Mouse (Mus musculus) kidney, embryonic 15.5 days (tissue): Measurements from ENCODE around the gene Klb. TPM values are rescaled to one million over a fixed set of nuclear protein-coding genes. Genes with fewer than 3 reads are reported as not detected.

Source experiments
- ATAC-seq: fragments of 200-750 bp; cut with Nextera tagmentation; replicated peaks from 2 replicates; pipeline ENCODE4 v1.8.0; 2017; ENCODE audit warnings: moderate TSS enrichment; ENCODE audit not compliant: low FRiP score
- H3K27ac ChIP-seq: fragments of 300-500 bp; sonication (generic); 2 replicates; pipeline ENCODE4 v1.5.1; 2015; ENCODE audit warnings: mild to moderate bottlenecking, inconsistent platforms
- H3K27me3 ChIP-seq: fragments of 300-500 bp; sonication (generic); 2 replicates; pipeline ENCODE4 v1.6.1; 2015; ENCODE audit warnings: inconsistent platforms
- H3K36me3 ChIP-seq: fragments of 300-500 bp; sonication (generic); 2 replicates; pipeline ENCODE4 v1.6.1; 2015; ENCODE audit warnings: inconsistent platforms
- H3K4me1 ChIP-seq: fragments of 300-500 bp; sonication (generic); 2 replicates; pipeline ENCODE4 v1.6.1; 2015; ENCODE audit warnings: inconsistent platforms
- H3K4me2 ChIP-seq: fragments of 300-500 bp; sonication (generic); 2 replicates; pipeline ENCODE4 v1.6.1; 2015; ENCODE audit warnings: moderate library complexity, mild to moderate bottlenecking, inconsistent platforms
- H3K4me3 ChIP-seq: fragments of 300-500 bp; sonication (generic); replicated peaks from 2 replicates; pipeline ENCODE4 v1.5.1; 2015; ENCODE audit warnings: mild to moderate bottlenecking, inconsistent platforms
- H3K9ac ChIP-seq: fragments of 300-500 bp; sonication (generic); 2 replicates; pipeline ENCODE4 v1.6.1; 2015; ENCODE audit warnings: mild to moderate bottlenecking, inconsistent platforms
- H3K9me3 ChIP-seq: fragments of 300-500 bp; sonication (generic); replicated peaks from 2 replicates; pipeline ENCODE4 v1.6.1; 2016; ENCODE audit warnings: inconsistent platforms
- WGBS: fragments of 180-500 bp; shearing (Covaris S2); methylation state at CpG from one replicate; pipeline ENCODE4 v1.1.7; 2015; ENCODE audit warnings: mixed read lengths; 5-methylcytosine and 5-hydroxymethylcytosine counted together
- polyA plus RNA-seq: library from polyadenylated mRNA; unstranded; fragments of >200 nt; fragmentation: Nextera tagmentation; extraction: Ambion mirVana; gene quantifications from 2 replicates; pipeline ENCODE4 v1.2.1, GENCODE M21; 2015

The Klb gene
- polyA plus RNA-seq, 1 experiment from 2014 or later: 0.44 TPM

DNA sequence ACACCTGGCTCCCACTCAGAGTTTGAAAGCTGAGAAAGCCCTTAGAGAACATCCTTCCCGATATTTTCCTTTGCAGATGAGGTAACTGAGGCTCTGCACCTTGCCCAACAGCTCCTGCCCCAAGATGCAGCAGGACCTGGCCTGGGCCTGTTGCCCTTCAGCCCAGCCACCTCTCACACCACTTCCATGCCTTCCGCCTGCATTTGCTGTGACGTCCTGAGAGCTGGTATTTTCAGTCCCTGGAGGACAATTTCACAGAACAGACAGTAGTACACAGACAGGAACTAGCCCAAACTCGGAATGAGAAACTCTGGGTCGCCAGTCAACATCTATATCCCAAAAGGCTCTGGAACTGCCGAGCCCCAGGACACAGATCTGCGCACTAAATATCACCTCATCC lies 26.6 kb downstream of the Klb start:
- Histone ChIP-seq H3K27me3 (no peaks in the 10 kb centered on the region), H3K9ac (no peak overlapping the region), H3K4me3 (no peak overlapping the region), H3K4me2 (no peak overlapping the region), H3K36me3 (no peaks in the 10 kb centered on the region), H3K27ac (no peak overlapping the region), H3K9me3 (no peaks in the 10 kb centered on the region), H3K4me1 (peaks cover 3% of the 10 kb centered on the region; the same call in 1 of the 2 replicates)
- WGBS: 82% methylated on average over 7 of the region's 7 CpGs
- ATAC-seq: no peak

GRCm38 (mm10) chr5:65385704-65386103 lies 37.6 kb downstream of the Klb start:
- Histone ChIP-seq H3K9ac (no peak overlapping the region), H3K4me2 (no peak overlapping the region), H3K27ac (no peak overlapping the region), H3K4me3 (no peak overlapping the region), H3K27me3 (no peaks in the 10 kb centered on the region), H3K4me1 (peaks cover 16% of the 10 kb centered on the region), H3K36me3 (peaks cover 36% of the 10 kb centered on the region), H3K9me3 (no peaks in the 10 kb centered on the region)
- ATAC-seq: no peak
- 70% methylated on average over 2 of the region's 2 CpGs for WGBS

- Histone ChIP-seq H3K9ac (no peak overlapping the region), H3K36me3 (peaks cover 36% of the 10 kb centered on the region), H3K27ac (no peak overlapping the region), H3K27me3 (no peaks in the 10 kb centered on the region), H3K9me3 (no peaks in the 10 kb centered on the region), H3K4me3 (no peak overlapping the region), H3K4me2 (no peak overlapping the region), H3K4me1 (peaks cover 17% of the 10 kb centered on the region)
- ATAC-seq: no peak
- 78% methylated on average over 6 of the region's 6 CpGs for WGBS
These were observed 39.1 kb downstream of the Klb start for GRCm38 (mm10) chr5:65387008-65387867.

- ATAC-seq: peak; percentile 96
- peaks cover 54% of the 10 kb centered on the region for H3K36me3 ChIP-seq
- H3K27me3 ChIP-seq: no peaks in the 10 kb centered on the region
- under 1% methylated on average over 83 of the region's 83 CpGs for WGBS
- H3K9ac ChIP-seq: peak within 1 kb of the TSS; percentile 90
- H3K4me2 ChIP-seq: peak within 1 kb of the TSS; percentile 81
- peak within 1 kb of the TSS; percentile 89 for H3K27ac ChIP-seq
- no peaks in the 10 kb centered on the region for H3K9me3 ChIP-seq
- peaks cover 19% of the 10 kb centered on the region for H3K4me1 ChIP-seq
- peak within 1 kb of the TSS; percentile 67 for H3K4me3 ChIP-seq
These were observed 42.8 kb downstream of the Klb start, which contains the start of the genes Rpl9 and Lias for GRCm38 (mm10) chr5:65390648-65391644. Gene Rpl9 (minus strand): TSS chr5:65391444. Gene Lias (plus strand): TSS chr5:65391497.

DNA sequence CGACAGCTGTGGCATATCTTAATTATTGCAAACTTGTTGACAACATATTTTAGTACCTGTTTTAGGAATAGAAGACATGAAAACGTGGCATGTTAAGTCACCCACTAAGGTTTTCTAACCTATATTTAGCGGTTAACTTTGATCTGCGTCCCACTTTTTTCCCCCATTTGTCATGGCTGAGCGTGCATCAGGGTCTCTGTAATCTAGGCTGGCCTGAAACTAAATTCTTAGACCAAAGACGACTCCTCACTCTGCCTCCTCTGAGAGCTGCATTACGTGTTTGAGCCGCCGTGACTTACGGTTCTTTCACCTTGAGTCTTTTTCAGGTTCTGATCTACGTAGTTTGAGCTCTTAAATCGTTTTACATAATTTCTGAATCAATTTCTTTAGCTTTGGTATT lies 43.6 kb downstream of the Klb start:
- Histone ChIP-seq H3K4me1 (peaks cover 19% of the 10 kb centered on the region), H3K4me2 (peak overlapping the region; percentile 62), H3K9me3 (no peaks in the 10 kb centered on the region), H3K27me3 (no peaks in the 10 kb centered on the region), H3K27ac (peak overlapping the region; percentile 89), H3K4me3 (peak overlapping the region; percentile 67), H3K9ac (peak overlapping the region; percentile 75), H3K36me3 (peaks cover 62% of the 10 kb centered on the region)
- peak; percentile 37; the same call in 1 of the 2 replicates for ATAC-seq
- WGBS: 2% methylated on average over 12 of the region's 12 CpGs

GRCm38 (mm10) chr5:65394425-65394824 lies 46.3 kb downstream of the Klb start:
- H3K27ac ChIP-seq: no peak overlapping the region
- 93% methylated on average over 7 of the region's 7 CpGs for WGBS
- peaks cover 61% of the 10 kb centered on the region for H3K36me3 ChIP-seq
- no peak for ATAC-seq
- H3K4me3 ChIP-seq: no peak overlapping the region
- H3K9ac ChIP-seq: no peak overlapping the region
- H3K4me2 ChIP-seq: no peak overlapping the region
- H3K27me3 ChIP-seq: no peaks in the 10 kb centered on the region
- H3K9me3 ChIP-seq: no peaks in the 10 kb centered on the region
- peaks cover 12% of the 10 kb centered on the region for H3K4me1 ChIP-seq

GRCm38 (mm10) chr5:65401251-65401994 lies 53.3 kb downstream of the Klb start:
- Histone ChIP-seq H3K9me3 (no peaks in the 10 kb centered on the region), H3K4me1 (no peaks in the 10 kb centered on the region), H3K36me3 (peaks cover 91% of the 10 kb centered on the region), H3K27ac (no peak overlapping the region), H3K9ac (no peak overlapping the region), H3K27me3 (no peaks in the 10 kb centered on the region), H3K4me2 (no peak overlapping the region), H3K4me3 (no peak overlapping the region)
- WGBS: 31% methylated on average over 2 of the region's 2 CpGs
- no peak for ATAC-seq

DNA sequence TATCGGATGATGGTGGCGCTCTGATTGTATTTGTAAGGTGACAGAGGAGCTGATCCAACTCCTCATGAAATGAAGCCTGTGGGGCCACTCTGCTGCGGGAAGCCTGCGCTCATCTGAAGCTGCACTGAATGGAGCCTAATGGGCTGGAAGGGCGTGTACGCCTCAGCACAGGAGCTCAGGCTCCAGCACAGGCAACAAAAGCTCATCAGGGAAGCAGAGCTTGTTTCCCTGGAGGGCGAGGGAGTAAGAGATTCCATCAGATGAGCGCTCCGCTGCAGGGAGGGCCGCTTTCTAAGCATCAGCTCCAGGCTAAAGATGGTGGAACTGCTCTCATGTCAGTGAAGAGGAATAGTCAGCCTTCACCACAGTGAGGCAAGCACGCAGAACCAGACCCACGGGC lies 59.9 kb downstream of the Klb start:
- Histone ChIP-seq H3K4me1 (no peaks in the 10 kb centered on the region), H3K9ac (no peak overlapping the region), H3K36me3 (peaks cover 85% of the 10 kb centered on the region), H3K27me3 (no peaks in the 10 kb centered on the region), H3K4me2 (no peak overlapping the region), H3K27ac (no peak overlapping the region), H3K9me3 (no peaks in the 10 kb centered on the region), H3K4me3 (no peak overlapping the region)
- no peak for ATAC-seq
- WGBS: 63% methylated on average over 12 of the region's 12 CpGs

GRCm38 (mm10) chr5:65415653-65416458 lies 67.7 kb downstream of the Klb start:
- ATAC-seq: peak; percentile 80
- Histone ChIP-seq H3K9me3 (no peaks in the 10 kb centered on the region), H3K9ac (no peak overlapping the region), H3K4me2 (peak overlapping the region; percentile 39), H3K4me1 (peaks cover 19% of the 10 kb centered on the region), H3K27me3 (no peaks in the 10 kb centered on the region), H3K4me3 (no peak overlapping the region), H3K27ac (peak overlapping the region; percentile 87), H3K36me3 (peaks cover 57% of the 10 kb centered on the region)
- WGBS: 20% methylated on average over 26 of the region's 26 CpGs

DNA sequence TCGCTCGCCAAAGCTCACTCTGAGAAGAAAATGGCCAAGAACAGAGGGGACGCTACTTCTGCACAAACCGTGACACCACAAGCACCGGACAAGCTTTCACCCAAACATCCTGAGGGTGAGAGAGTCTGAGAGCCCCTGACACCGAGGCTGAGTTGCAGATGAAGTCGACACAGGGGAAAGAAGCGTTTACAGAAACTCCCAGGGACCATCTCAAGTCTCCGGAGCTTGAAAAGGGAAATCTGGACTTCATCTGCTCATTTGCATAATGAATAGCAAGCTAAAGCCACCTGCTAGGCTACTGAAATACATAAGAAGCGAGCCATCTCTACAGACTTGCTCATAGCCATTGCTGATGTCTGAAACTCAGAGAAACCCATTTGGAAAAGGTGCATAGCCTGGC lies 71.0 kb downstream of the Klb start:
- 84% methylated on average over 10 of the region's 10 CpGs for WGBS
- H3K4me1 ChIP-seq: peaks cover 29% of the 10 kb centered on the region
- no peak overlapping the region for H3K27ac ChIP-seq
- H3K27me3 ChIP-seq: no peaks in the 10 kb centered on the region
- no peak overlapping the region for H3K4me2 ChIP-seq
- H3K36me3 ChIP-seq: peaks cover 61% of the 10 kb centered on the region
- ATAC-seq: no peak
- H3K9ac ChIP-seq: no peak overlapping the region
- H3K9me3 ChIP-seq: no peaks in the 10 kb centered on the region
- no peak overlapping the region for H3K4me3 ChIP-seq

DNA sequence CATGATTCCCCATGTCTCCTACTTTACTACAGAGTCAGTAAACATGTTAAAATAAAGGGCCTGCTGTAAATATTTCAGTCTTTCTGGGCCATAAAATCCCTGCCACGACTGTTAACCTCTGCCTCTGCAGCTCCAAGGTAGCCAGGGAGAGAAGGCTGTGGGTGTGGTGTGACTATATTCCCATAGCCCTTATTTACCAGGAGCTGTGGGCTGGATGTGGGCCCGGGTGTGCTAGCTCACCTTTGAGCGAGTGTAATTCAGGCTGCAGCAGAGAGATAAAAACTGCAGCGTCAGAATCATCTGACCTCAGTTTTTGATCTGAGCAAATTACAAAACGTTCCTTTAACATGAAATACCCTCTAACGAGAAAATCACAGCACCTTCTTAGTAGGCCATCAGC lies 72.7 kb downstream of the Klb start:
- ATAC-seq: no peak
- peaks cover 72% of the 10 kb centered on the region for H3K36me3 ChIP-seq
- H3K4me2 ChIP-seq: no peak overlapping the region
- WGBS: 29% methylated on average over 6 of the region's 6 CpGs
- peak overlapping the region; percentile 0; the same call in 1 of the 2 replicates for H3K27ac ChIP-seq
- no peak overlapping the region for H3K4me3 ChIP-seq
- H3K27me3 ChIP-seq: no peaks in the 10 kb centered on the region
- H3K9me3 ChIP-seq: no peaks in the 10 kb centered on the region
- H3K4me1 ChIP-seq: peaks cover 23% of the 10 kb centered on the region
- H3K9ac ChIP-seq: no peak overlapping the region
